Mouse (Mus musculus): ENCODE measurements at regions not wholly inside any gene's neighbourhood (a gene's known extent, or its start where the extent isn't known, plus 50 kb on each side); places are given as distances from the start of the nearest gene placed in this dataset.
A peak's percentile ranks its signal among the peaks of the same experiment; 100 is the strongest.
"Not testable (repeated sequence)": the region's sequence is repeated elsewhere in the genome, so short reads cannot be mapped to it uniquely, and the experiment has no call there.

DNA sequence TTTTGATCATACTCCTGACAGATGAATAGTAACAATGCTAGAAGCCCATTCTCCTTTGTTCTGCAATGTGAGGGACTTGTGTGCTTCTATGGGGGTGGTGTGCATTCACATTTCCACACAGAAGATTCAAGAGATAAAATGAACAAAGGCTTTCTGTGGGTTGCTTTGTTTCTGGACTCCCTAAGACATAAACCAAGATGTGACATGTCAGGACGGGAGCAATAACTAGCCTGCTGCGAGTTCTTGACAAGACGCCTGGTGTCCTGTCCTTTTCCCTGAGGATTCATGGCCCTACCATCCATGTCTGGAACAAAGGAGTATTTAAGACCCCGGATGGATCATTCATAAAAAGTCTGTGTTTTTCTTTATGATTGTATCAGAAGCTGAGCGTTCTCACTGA, 874.7 kb downstream of the Robo1 start:
- DNase-seq (ENCODE audit: low spot score in 2 of 2) = no peak

DNA sequence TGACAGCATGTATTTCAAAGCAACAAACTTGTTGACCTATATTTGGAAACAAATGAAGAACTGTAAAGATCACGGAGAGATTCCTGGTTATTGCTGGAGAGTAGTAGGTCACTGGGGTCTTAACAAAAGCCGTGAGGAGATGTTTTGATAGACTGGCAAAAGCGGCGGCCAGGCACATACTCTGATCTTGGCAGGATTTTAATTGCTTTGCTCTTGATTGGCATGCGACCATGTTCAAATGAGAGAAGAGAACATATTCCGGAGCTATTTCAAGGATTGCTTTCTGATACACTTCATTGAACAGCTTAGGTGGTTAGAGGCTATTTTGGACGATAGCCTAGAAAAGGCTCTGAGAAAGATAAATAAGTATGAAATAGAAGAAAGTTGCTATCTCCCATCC, 874.2 kb downstream of the Robo1 start:
- DNase-seq (ENCODE audit: low spot score in 2 of 2) = no peak

DNA sequence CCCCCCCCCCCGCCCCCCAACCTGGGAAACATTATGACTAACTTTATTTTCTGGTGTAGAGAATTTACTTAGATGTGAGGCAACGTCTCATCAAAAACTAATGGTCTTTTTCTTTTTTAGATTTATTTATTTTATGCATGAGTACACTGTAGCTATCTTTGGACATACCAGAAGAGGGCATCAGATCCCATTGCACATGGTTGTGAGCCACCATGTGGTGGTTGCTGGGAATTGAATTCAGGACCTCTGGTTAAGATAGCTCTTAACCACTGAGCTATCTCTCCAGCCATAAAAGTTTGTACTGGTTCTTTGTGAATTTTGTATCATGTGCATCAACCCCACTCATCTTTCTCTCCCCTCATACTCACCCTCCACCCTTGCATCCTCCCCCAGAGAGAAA, 847.3 kb downstream of the Robo1 start:
- no peak for DNase-seq (ENCODE audit: low spot score in 2 of 2)

DNA sequence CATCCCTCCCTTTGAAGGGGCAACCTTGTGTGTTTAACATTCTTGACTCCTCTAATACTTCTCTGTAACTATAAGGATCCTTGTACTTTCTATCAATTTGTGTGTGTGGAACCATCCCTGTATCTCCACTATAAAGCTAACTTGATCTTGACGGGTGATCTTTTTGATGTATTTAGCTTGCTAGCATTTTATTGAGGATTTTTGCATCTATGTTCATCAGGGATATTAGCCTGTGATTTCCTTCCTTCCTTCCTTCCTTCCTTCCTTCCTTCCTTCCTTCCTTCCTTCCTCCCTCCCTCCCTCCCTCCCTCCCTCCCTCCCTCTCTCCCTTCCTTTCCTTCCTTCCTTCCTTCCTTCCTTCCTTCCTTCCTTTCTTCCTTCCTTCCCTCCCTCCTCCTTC, 819.8 kb downstream of the Robo1 start:
- DNase-seq (ENCODE audit: low spot score in 2 of 2) = not testable (repeated sequence)

DNA sequence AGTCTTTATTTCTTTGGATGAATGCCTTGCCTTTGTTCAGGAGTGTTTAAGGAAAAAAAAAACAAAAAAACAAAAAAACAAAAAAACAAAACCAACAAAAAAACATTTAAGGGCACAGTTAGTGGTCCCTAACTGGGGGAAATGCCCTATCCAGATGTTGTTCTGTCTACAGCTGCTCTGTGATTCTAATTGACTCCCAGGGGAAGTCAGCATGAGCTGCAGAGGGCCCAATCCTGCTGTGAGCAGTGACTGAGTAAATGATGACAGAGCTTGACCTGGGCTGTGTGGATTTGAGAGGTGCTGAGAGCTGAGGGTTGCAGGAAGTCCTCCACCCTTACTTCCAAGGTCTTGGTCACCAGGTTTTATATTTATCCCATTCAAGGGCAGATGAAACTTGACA, 812.5 kb downstream of the Robo1 start:
- DNase-seq (ENCODE audit: low spot score in 2 of 2) = no peak

DNA sequence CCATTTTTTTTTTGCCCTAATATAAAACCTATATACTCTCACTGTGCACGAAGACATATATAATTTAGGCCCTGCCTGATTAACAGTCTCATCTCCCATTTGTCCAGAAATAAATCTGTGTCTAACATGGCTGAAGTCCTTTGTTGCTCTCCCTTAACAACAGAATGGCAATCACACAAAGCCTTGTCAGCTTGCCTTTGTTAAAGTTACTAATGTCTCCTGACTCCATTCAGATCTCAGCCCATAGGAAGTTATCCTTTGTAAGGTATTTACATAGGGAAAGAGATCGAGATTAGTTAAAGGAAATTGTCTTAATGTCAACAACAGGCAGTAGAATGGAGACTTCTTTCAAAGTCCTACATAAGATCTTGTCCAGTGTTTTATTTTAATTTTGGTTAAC, 809.2 kb downstream of the Robo1 start:
- DNase-seq (ENCODE audit: low spot score in 2 of 2) = no peak

DNA sequence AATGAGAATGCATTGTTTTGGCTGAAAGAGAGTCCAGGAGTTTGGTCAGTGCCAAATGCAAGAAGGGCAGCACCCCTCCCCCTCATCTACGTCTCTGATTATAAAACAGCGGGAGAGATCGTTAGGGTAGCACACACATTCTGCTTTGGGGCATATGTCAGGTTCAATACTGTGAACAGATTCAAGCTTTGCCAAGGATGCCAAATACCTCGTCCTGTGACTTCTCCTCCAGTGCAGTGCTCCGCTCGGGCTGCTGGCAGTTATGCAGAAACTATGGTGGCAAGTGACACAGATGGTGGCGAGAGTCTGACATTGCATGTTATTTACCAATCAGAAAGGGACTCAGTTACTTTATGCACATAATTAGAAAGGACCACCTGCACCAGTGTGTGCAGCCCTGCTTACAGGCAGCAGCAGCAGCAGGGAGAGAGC, 799.9 kb downstream of the Robo1 start:
- no peak for DNase-seq (ENCODE audit: low spot score in 2 of 2)

DNA sequence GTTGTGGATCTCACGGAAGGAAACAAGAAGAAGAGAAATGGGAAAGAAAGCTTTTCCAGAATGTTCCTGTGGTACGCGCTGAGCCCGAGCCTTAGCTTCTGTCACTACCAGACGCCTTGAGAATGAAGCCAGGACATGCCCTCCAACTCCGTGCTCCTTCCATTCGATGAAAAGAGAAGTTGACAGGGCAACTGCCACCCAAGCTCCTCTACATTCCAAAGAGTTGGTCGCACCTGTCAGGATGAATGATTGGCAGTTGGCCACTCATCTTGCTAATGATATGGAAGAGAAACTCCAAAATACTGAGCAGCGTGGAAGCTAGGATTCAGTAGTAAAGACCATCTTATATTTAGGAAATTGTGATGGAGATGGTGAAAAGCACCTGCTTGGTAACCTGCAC, 799.5 kb downstream of the Robo1 start:
- no peak for DNase-seq (ENCODE audit: low spot score in 2 of 2)

DNA sequence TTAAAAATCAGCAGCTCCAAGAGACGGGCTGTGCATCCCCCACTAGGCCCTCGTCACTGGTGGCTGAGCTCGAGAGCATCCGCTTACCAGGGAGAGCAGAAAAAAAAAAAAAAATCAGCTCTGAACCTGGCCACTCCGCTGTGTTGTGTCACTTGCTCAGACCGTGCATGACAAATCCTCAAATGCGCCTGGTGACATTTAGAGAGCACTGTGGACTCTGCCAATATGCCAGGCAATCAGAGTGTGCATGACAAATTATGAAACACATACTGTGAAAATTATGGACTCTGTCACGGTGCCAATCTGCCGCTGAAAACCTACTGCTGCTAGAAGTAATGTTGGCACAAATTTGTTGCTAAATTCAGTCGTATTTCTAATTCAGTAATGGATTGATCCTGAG, 797.4 kb downstream of the Robo1 start:
- DNase-seq (ENCODE audit: low spot score in 2 of 2) = peak; percentile 49 to 65

DNA sequence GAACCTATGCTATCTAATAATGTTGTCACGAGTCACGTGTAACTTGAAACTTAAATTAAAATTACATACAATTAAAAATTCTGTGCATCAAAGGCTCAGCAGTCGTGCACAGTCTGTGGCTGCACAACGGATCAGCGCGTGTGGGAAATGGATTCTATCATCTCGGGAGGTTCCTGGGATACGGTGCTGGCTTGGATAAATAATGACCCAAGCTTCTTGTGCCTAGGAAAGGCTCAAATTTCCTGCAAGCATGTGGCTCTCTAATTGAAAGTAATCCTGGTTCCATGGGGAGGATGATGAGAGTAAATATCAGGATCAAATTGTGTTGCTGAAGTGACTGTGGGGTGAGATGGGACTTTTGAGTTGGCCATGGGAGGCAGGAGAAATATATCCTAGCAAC, 792.2 kb downstream of the Robo1 start:
- no peak for DNase-seq (ENCODE audit: low spot score in 2 of 2)

DNA sequence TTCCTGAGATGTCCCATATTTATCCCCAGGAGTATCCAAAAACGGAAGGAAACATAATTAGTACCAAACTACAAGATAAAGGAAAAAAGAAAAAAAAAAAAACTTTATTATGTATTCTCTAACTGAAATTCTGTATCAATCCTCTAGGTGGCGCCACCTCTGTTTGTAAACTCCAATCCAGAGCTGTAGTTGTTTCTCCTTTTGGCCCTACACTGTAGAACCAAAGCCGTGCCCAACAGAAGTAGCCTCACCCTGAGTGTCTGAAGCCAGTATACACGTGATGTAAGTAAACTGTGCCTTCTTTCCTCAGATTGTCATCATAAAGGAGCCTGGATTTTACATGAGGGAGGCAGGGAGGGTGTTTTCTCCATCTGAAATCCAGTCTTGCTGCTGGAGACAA, 790.7 kb downstream of the Robo1 start:
- peak in 1 of 2 experiments; percentile 14 for DNase-seq (ENCODE audit: low spot score in 2 of 2)

DNA sequence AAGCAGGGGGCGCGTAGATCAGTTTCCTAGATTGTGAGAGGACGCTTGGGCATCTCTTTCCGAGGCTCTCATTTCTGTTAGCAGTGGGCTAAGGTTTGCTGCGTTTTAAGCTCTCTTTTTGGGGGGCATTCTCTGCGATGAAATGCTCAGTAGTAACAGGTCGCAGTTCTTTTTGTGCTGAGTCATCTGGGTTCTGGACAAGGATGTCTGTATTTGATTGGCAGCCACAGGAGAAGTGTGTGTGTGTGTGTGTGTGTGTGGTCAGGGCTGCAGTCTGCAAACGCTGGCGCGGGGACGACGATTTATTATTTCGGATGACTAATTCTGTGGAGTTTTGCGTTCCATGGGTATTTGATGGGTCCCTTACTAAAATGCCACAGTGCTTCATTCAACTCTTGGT, 789.1 kb downstream of the Robo1 start:
- no peak for DNase-seq (ENCODE audit: low spot score in 2 of 2)

DNA sequence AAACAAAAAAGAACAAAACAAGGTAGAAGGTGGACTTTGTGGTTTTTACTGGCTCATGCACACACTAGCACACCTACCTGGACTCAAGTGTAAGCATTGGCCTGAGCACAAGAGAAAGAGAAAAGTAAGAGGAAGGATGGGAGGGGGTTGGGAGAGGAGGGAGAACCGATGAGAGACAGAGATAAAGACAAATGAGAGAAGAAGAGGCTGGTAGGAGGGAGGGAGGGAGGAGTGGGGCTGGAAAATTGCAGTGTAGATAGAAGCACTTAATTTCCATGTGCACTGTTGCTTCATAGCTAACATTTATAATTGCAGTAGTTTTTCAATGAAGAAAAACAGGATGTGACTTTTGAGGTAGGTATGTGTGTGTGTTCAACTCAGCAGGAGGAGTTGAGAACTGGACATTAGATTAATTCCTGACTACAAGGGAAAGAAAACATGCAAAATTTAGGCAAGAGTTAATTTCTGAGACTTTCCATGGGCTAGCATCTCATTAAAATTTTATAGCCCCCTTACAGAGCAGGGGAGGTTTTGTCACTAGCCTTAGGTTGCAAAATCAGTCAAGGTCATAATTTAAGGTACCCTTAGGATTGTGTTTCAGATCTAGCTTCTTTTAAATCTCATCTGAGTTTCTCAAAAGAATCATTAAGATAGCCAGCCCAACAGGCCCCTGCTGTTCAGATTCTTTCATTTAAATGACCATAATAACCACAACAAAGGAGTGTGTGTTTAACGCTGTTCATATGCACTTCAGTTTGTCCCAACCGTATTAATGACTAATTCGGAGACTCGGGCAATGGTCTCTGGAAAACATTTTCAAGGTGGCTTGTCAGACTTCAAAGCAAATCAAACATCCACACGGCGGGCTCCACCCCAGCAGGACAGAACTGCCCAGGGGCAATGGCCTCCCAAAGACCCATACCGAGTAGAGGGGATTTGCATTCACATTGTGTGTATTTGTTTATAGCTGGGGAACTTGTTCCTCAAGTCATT, 788.3 kb downstream of the Robo1 start:
- DNase-seq (ENCODE audit: low spot score in 2 of 2) = no peak

All from frontal cortex, postnatal 36 days (tissue).